Mouse (Mus musculus) kidney, adult 8-10 months (tissue): ENCODE measurements around the gene Commd9.

Source experiments
- DNase-seq, 2 experiments: peaks; one replicate each; pipeline ENCODE4 v3.0.0; 2022

The Commd9 gene

DNA sequence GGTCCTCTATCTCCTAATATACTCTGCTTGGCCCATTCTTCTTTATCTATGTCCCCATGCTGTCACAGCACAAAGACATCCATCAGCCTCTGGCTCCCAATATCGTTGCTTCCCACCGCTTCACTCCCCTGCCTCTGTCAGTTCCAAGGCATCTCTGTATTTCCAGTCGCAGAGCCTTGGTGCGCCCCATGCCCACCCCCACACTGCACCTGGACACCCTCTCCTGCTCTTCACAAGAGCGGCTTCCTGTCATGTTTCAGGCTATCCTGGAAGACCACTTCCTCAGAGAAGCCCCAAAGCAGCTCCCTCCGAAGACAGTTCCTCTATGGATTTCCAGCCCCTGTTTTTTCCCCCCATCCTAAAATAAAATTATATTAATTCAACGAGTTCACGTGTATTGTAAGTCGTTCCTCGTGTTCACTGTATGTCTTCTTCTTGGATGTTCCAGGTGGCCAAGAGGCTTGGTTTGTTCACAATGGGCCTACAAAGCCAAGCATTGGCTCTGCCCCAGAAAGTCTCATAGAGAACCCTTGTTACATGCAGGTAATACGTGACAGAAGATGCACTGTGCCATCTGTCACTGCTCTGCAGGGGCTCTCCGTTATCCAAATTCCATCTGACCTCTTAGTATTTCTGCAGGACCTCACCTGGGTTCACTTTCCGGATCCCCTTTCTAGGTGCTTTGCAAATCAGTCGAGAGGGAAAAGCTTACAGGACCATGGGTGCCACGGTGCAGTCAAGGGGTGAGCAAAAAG is 23.5 kb downstream of the Commd9 start:
- DNase-seq: no peak

DNA sequence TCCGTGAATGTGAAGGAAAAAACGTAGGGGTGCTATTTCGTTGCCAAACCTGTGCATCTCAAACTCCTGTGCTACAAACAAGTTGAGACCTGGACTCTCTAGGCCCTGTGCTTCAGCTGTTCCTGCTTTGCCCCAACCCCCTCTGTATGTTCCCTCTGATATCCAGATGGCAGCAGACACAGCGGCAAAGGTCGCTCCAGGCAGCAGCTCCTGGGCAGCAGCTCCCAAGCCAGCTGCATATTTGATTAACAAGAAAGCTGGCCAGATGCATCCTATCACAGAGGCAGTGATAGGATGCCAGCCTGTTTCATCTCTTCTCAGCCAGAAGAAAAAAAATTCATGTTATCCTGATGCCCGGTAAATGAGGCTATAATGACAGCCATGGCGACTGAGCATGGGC is 32.5 kb downstream of the Commd9 start:
- no peak for DNase-seq

DNA sequence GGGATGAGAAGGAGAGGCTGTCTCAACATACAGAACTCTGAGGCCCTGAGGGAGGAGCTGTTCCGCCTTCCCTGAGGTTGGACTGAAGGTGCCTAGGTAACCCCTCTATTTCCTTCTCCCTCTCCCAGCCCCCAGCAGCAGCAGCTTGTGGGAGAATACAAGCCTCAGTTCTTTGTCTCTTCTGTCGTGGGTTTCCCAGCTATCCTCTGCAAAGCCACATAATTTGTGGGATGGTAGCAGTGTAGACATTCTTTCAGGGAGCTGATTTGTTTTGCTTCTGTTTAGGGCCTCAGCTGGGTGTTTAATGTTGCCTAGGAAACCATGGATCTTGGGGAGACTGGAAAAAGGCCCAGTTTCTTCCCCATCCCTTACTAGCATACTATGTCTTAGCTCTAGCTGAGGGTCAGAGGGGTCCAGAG is 34.1 kb downstream of the Commd9 start:
- no peak for DNase-seq

DNA sequence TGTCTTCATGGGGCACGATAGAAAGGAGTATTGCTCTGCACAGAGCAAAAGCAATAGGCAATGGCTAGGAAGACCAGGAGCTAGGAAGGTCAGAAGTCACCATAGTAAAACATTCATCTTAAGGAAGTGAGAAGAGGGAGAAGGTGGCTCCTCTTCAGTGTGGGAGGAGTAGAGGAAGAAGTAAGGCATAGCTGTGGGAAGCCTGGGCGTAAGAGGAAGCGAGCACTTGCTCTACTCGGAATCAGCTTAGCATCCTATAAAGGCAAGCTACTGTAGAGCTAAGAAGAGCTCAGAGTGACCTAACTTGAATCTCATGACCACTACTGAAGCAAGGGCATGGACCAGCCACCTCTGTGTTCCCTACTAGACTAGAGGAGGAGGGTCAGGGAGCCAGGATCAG is 36.3 kb downstream of the Commd9 start:
- no peak for DNase-seq

DNA sequence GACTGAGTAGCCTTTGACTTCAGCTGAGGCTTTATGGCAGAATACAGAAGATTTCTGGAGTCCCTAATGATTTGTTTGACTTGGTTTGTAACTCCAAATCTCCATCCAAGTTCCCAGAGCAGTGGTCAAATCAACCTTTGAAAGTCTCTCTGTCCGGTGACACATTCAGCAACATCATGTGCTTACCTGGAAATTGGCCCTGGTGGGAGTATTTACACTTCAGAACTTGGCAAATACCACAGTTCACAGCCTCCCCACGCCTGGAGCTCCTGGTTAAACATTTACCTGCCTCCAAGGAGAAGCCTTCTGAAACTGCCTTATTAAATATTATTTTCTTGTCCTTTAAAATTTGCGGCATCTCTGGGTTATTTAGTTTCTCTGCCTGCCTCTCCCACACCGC is 37.1 kb downstream of the Commd9 start:
- DNase-seq: peak; percentile 83 to 90

DNA sequence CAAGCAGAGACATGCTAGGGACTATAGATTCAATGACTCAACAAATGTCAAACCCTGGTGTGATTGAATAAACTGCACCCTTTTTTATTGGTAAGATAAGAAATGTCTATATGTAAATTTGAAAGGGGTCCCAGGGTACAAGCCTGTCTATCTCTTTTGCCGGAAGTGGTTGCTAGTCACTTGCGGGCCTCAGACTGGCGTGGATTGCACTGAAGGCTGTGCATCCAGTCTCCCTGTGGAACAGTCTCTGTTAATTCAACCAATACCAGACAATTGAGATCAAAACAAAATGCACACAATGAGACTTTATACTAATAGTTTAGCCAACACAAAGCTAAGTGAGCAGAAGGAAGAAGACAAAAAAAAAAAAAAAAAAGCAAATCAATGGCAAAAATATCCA is 39.1 kb downstream of the Commd9 start:
- DNase-seq: no peak

DNA sequence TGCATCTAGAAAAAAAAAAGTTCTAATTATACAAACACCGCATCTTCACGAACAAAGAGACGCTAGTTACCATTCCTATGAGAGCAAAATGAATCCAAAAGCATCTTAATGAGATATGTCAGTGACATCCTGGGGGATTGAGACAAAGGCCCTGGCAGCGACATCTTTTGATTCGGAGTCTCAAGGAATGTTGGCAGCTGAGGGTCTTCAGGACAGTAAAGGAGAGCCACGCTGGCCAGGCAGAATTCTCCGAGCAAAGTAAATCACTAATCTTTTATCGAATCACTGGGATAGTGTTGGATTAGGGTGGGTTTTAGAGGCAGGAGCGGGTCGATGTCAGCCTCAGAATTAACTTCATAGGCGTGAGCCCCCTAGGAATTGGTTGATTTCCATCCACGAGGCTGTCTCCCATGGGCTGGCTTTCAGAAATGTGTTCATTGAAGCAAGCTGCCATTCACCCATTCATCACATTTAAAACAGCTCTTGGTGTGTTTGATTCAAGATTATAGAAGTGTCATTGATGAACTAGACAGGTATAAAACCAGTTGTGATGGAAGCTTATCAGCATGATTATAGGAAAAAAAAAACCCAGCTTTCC is 39.6 kb downstream of the Commd9 start:
- no peak for DNase-seq

DNA sequence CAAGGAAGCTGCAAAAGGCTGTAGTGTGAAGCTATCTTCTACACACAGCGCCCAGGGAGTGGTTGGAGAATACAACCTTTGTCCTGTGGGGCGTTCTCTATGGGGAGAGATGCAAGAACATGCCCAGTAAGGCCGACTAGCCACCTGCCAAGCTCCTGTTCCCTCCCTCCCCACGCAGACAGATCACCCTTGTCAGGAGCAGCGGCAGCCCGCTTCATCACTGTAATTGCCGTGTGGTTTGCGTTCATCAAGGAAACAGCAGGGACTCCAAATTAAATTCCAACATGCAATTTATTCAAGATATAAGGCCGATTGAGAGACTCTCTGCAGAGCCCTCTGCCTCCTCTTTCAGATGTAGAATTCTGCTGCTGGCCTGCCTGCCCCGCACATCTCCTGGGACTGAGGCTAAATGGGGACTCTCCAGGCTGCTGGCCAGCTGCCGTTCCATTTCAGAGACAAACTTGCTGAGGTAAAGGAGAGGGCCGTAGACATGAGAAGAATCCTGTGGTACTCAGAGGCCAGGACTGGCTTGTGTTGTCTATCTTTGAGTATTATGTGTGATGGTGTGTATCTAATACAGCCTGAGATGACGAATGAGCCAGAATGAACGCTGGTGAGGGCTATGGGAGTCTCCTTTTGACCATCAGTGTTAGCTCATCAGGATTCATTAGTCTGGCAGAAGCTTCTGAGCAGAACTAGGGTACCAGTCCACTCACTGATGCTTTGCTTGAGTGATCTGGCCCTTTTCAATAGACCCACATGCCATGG is 46.3 kb downstream of the Commd9 start:
- peak; percentile 28 to 32 for DNase-seq

DNA sequence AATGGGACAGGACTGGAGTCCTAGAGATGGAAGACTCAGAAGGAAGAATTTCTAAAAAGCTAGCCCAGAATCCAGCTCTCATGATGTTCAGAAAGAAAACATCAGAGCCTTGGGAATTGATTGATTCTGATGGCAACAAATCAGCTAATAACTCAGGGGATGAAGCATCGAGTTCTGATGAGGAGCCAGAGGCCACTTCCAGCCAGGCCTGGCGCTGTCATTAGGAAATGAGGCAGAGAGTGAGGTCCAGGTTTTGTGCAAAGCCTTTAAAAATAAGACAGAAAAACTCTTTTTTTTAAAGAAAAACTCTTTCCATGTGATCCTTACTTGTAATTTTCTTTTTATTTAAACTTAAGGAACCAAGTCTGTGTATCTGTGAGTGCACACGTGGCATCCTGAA is 47.3 kb downstream of the Commd9 start:
- no peak for DNase-seq

DNA sequence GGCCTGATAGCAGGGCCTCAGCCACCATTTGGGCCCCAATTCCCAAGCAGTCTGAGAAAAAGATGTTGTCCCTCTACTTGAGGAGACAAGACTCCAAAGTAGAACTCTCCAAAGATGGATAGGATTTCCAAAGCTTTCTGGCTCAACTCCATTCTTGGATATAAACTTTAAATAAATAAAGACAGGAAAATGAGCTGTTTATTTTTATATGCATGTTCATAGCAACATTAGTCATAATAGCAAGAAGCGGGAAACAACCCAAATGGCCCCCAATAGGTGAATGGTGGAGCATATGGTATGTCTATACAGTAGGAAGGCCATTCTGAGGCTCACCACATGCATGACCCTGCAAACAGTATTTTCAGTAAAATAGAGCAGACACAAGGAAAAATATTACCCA is 49.0 kb downstream of the Commd9 start:
- no peak for DNase-seq

DNA sequence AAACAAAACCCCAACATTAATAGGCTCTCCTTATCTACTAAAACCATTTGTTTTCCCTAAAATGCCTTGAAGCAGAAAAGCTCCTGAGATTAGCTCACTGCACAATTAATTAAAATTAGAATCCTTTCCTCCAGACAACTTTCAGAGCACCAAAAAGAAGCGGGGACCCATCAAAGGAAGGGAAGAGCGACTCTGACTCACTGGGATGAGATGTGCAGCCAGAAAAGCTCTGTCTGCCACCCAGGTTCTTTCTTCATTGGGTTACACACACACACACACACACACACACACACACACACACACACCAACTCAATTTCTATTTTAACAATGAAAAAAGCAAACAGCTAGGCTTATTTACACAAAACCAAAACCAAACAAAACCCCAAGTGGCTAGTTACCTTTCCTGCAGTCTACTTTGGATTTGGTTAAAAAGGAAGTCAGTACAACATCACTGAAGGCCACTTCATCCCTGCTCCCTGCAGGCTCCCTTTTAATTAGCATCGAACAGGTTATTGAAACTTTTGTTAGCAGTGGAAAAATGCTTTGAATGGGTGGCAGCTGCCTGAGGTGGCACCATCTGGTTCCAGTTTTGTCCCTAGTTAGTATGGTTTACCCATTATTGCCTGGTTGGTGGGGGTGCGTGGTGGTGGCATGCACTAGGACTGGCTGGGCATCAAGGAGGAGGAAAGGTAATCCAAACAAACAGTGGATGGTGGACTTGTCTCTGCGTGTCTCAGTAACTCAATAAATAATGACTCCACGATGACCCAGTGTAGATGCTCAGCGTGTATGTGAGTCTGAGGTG is 64.9 kb downstream of the Commd9 start:
- DNase-seq: no peak
